Mouse (Mus musculus) myocyte (in vitro differentiated cells): Measurements from ENCODE around the gene Samd5.

Experiments
- CEBPB ChIP-seq: IDR thresholded peaks from 2 replicates; pipeline ENCODE4 v1.6.1; 2011; ENCODE audit warnings: mild to moderate bottlenecking, moderate library complexity; ENCODE audit not compliant: poor library complexity, insufficient read depth, severe bottlenecking
- E2F4 ChIP-seq: IDR thresholded peaks from one replicate; pipeline ENCODE4 v1.6.1; 2011; ENCODE audit warnings: mild to moderate bottlenecking, control low read depth, moderate library complexity; ENCODE audit not compliant: insufficient read depth
- MAX ChIP-seq: IDR thresholded peaks from one replicate; pipeline ENCODE4 v1.6.1; 2011; ENCODE audit warnings: low read depth, mild to moderate bottlenecking, control low read depth
- MYOD1 ChIP-seq, 3 experiments: IDR thresholded peaks; one replicate each; pipeline ENCODE4 v1.6.1; 2011; ENCODE audit warnings: control low read depth in 2 of 3, low read depth in 2 of 3, mild to moderate bottlenecking in 2 of 3, moderate library complexity in 1 of 3; ENCODE audit not compliant: insufficient read length in 2 of 3, control insufficient read depth in 1 of 3
- POLR2A ChIP-seq: IDR thresholded peaks from one replicate; pipeline ENCODE4 v1.6.1; 2011; ENCODE audit warnings: low read depth, mild to moderate bottlenecking, control low read depth, moderate library complexity; ENCODE audit not compliant: insufficient read length
- POLR2AphosphoS2 ChIP-seq: IDR thresholded peaks from one replicate; pipeline ENCODE4 v1.6.1; 2011; ENCODE audit warnings: low read depth, control low read depth; ENCODE audit not compliant: insufficient read length
- REST ChIP-seq: IDR thresholded peaks from one replicate; pipeline ENCODE4 v1.6.1; 2011; ENCODE audit warnings: mild to moderate bottlenecking, control low read depth, moderate library complexity; ENCODE audit not compliant: insufficient read depth, insufficient read length
- SRF ChIP-seq: IDR thresholded peaks from one replicate; pipeline ENCODE4 v1.6.1; 2011; ENCODE audit warnings: low read depth; ENCODE audit not compliant: control insufficient read depth, insufficient read length
- TCF12 ChIP-seq: IDR thresholded peaks from one replicate; pipeline ENCODE4 v1.6.1; 2011; ENCODE audit warnings: mild to moderate bottlenecking, control low read depth; ENCODE audit not compliant: poor library complexity, insufficient read depth, severe bottlenecking
- USF1 ChIP-seq: IDR thresholded peaks from one replicate; pipeline ENCODE4 v1.6.1; 2011; ENCODE audit warnings: low read depth, mild to moderate bottlenecking, control low read depth, moderate library complexity

- TF ChIP-seq POLR2A (no peak), MAX (no peak), USF1 (no peak), SRF (no peak), TCF12 (no peak), CEBPB (no peak), REST (no peak), POLR2AphosphoS2 (no peak), MYOD1 (IDR thresholded peaks at IDR 0.05; ENCODE audit: control insufficient read depth in 1 of 3, insufficient read length in 2 of 3, low read depth in 2 of 3) (no peak), E2F4 (no peak)
Observed at GRCm38 (mm10) chr10:9668791-9669190, 6.2 kb downstream of the Samd5 start.
